Mouse (Mus musculus): ENCODE data around the gene B430305J03Rik.
A peak's percentile ranks its signal among the peaks of the same experiment; 100 is the strongest.

Gene B430305J03Rik

DNA sequence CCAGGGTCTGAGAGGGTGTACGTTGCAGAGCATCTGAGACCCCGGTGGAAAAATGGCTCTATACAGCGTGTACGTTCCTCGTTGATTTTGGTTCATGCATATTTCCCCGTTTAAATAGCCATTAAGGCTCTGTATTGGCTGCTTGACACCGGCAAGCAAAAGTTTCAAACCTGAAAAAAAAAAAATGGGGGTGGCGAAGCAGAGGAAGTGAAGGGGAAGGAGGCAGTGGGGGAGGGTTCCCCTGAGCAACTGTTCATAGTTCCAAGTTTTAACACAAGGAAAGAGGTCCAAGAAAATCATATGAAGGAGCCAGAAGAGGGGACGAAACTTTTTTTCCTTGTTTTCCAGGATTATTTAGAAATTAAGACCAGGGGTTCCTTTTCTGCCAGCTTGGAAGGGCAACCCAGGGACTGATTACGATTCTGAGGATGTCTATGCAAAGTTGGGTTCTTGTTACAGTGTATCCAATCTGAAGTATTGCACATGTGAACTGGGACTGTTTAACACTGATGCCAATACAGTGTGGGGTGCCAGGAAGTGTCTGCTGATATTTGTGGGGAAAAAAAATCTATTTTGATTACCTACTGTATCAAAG is at the start of gene B430305J03Rik:
B430305J03Rik (minus strand) TSS at position 173 of the 595 bp plus-strand sequence.
- DNase-seq (ENCODE audit: low read depth, low spot score): no peak

- peak; percentile 32 for DNase-seq (ENCODE audit: low read depth, low spot score)
These were observed 43.9 kb upstream of the B430305J03Rik start for GRCm38 (mm10) chr3:61409683-61410082.

GRCm38 (mm10) chr3:61406921-61407320 is 41.2 kb upstream of the B430305J03Rik start:
- no peak for DNase-seq (ENCODE audit: low read depth, low spot score)

GRCm38 (mm10) chr3:61400823-61401387 is 35.2 kb upstream of the B430305J03Rik start:
- DNase-seq (ENCODE audit: low read depth, low spot score): no peak

DNA sequence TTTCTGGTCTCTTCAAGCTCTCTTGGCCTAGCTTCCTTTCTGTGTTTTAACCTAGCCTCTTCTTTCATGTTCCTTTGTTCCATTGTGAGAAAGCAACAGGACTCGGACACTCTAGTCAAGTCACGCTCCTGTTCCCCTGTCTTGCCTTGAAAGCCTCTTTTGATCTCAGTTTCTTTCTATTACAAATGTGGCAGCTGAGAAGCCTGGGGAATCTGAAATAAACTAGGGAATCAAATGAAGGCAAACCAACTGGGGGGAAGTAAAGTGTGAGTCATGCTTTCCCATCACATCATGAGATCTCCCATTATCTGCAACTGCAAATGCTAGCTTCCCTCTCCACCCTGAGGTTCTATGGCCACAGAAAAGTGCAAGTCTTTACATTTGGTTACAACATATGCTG is 31.0 kb upstream of the B430305J03Rik start:
- DNase-seq (ENCODE audit: low read depth, low spot score): no peak

DNA sequence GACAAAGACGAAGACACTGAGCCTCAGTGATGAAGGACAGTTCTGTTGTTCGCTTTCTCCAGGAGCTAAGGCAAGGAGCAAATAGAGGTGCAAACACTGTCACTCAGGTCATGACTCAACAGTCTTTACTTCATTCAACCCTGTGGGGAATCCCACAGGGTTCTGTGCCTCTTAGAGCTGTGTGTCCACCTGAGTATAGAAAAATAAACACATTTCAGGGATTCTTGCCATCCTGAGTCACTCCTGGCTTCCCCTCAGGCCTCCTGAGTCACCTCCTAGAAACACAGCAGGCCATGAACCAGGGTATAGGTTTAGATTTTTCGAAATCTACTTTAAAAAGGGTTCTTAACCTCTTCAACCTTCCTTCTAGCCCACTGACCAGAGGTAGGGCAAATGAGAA is 29.6 kb upstream of the B430305J03Rik start:
- DNase-seq (ENCODE audit: low read depth, low spot score): no peak

GRCm38 (mm10) chr3:61393520-61393919 is 27.8 kb upstream of the B430305J03Rik start:
- DNase-seq (ENCODE audit: low read depth, low spot score): no peak

GRCm38 (mm10) chr3:61392881-61393280 is 27.1 kb upstream of the B430305J03Rik start:
- no peak for DNase-seq (ENCODE audit: low read depth, low spot score)

DNA sequence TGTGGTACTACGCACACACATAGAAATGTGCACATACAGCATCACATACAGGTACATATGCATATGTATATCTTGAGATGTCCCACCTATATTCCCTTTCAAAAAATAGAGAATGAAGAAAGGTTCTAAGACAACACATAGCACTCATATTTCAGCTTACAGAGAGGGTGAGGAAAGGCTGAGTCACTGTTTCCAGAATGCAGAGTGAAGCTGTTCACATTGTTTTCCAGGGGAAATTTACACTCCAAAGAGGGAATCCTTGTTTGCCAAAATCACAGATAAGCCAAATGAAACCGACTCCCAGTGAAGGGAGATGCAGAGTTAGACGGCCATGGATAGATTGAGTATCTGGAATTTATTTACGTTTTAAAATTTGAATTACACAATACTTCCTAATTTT is 25.8 kb upstream of the B430305J03Rik start:
- peak; percentile 24 for DNase-seq (ENCODE audit: low read depth, low spot score)

- no peak for DNase-seq (ENCODE audit: low read depth, low spot score)
These were observed 20.6 kb upstream of the B430305J03Rik start for GRCm38 (mm10) chr3:61386368-61386767.

- no peak for DNase-seq (ENCODE audit: low read depth, low spot score)
These were observed 10.2 kb upstream of the B430305J03Rik start for GRCm38 (mm10) chr3:61376001-61376400.

DNA sequence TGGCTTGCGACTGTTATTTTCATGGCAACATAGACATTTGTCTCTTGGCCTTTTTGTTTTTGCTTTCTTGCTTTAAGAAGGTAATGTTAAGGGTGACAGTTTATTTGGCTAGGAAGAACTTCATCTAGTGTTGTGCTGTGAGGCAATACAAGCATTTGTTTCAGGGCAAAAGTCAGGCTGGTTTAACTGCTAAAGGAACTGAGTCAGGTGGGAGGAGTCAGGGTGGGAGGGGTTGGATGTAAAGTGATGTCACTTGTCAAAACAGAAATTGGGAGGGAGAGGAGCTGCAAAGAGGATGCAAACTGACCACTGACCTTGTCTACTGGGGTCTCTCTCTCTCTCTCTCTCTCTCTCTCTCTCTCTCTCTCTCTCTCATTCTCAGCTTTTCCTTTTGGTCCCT is 2.7 kb upstream of the B430305J03Rik start:
- no peak for DNase-seq (ENCODE audit: low read depth, low spot score)

- no peak for DNase-seq (ENCODE audit: low read depth, low spot score)
These were observed 573 bp downstream of the B430305J03Rik start for GRCm38 (mm10) chr3:61364978-61365778.

DNA sequence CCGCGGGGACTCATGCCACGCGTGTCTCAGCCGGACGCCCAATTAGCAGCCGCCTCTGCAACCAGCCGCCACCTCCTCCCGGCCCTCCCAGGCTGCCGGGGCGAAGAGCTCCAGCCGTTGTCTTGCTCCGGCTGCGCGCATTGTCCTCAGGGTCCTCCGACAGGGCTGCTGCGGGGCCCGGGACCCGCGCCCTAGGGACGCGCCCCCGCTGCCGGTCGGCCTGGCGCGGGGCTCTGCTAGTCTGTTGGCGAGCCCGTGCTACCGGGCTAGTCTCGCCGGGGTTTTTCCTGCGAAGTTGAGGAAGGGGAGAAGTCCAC is 1.1 kb downstream of the B430305J03Rik start:
- no peak for DNase-seq (ENCODE audit: low read depth, low spot score)

DNA sequence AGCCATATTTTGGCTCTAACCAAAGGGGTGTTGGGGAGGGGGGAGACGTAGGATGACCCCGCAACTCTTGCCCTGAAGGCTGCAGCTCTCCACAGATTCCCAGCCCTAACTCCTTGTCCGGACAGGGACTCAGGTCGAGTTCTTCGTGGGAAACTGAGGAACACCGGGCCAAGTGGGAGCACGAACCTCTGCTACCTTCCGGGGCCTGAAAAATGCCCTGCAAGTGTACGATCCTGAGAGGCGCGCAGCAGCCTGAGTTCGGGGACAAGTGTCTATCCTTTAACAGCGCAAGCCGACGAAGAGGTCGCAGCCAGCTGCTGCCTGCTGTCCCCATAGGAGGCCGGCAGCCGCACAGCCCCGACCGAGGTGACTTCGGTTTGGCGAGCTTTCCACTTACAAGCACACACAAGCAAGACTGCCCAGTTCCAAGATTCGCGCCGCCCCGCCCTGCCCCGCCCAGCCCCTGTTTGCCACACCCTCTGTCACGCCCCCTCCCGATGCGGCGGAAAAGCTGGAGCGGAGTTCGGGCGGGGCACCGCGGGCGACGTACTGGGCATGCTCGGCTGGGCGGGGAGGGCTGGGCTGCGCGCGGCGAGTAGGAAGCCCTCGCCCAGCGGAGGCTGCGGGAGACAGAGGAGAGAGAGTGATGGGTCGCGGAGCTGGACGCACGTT is 1.6 kb downstream of the B430305J03Rik start:
- DNase-seq (ENCODE audit: low read depth, low spot score): peak; percentile 92

DNA sequence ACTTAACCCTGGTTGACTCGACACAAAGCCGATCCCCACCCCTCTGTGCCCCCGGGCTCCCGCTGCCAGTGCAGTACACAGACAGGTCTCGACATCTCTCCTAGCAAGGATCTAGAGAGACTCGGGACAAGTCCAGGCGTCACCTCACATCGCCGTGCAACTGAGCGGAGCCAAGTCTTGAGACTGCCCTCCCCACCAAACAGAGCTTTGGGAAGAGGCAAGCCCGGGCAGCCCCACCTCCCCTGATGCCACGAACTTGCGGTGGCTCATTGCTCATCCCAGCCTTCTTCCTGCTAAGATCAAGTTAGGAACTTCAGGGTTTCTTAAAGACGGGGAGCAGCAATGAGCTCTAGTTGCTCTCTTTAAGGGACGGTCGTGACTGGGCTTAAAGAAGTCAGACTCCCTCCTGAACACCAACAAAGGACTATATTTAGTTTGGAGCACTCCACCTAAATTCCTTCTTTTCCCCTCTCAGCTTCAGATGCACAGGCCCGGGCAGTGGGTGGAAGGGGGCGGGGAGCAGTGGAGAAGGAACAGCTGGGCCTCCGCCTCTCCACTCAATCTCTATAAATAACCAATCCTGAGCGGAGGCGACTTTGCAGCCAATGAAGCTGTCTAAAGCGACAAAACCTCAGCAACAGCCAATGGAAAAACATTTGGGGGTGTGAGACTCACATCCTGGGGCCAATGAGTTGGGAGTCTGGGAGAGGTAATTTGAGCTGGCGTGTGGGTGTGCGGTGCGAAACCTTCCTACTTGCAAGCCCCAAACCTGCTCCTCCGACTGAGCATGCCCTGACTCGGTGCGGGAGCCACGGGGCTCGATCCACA is 2.4 kb downstream of the B430305J03Rik start:
- peak; percentile 98 for DNase-seq (ENCODE audit: low read depth, low spot score)

DNA sequence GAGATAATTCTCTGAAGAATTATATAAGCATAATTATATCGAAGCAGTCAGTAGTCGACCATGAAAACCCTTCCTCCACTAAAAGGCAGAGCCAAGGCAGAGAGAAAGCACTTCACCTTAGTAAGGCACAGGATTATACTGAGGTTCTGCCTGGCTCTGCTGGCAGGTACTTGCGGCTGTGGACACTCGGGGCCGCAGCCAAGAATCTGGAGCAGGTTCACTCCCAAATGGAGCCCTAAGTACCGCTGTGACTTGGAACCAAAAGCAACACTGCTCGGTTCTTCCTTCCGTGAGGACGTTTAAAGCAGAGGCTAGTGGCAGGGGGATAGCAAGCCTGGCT is 3.0 kb downstream of the B430305J03Rik start:
- DNase-seq (ENCODE audit: low read depth, low spot score): no peak

- DNase-seq (ENCODE audit: low read depth, low spot score): no peak
These were observed 4.4 kb downstream of the B430305J03Rik start, which contains the start of gene Rap2b for GRCm38 (mm10) chr3:61361338-61361737. Rap2b (plus strand) TSS chr3:61361638.

- DNase-seq (ENCODE audit: low read depth, low spot score): no peak
These were observed 6.9 kb downstream of the B430305J03Rik start for GRCm38 (mm10) chr3:61358756-61359293.

DNA sequence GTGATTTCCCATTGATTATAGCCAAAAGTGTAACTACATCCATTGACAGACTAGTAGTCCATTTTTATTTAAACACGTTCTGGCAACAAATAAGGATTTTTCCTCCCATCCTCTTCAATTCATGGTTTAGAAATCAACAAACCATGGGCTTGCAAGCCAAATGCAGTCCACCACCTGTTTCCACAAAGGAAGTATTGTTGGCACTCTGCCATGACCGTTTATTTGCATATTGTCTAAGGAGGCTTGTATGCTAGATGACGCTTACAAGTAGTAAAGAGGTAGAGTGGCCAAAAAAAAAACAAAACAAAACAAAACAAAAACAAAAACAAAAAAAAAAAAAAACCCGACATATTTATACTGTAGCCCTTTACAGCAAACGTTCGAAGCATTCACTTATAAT is 7.6 kb downstream of the B430305J03Rik start:
- DNase-seq (ENCODE audit: low read depth, low spot score): no peak

DNA sequence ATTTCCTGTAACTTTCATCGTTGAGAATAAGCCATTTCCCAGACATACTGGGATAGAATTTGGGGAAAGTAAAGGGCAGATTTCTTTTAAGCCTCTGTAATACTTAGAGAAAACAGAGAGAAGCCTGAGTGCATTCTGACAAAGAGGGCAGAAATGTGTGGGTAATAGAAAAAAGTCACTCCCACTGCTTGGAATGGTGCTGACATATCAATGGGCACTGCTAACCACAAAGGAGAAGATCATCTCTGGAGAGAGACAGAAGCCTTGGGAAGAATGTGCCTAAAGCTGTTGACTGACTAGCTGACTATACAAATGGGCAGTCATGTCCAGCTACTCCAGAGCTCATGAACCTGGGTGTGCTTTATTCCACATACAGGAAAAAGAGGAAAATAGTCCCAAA is 10.3 kb downstream of the B430305J03Rik start:
- DNase-seq (ENCODE audit: low read depth, low spot score): no peak

Data from skeletal muscle tissue, adult 2 months (tissue).